Mouse (Mus musculus) embryonic stem cell, embryonic (primary cell): ENCODE results near the gene Cbln4.

Experiments used
- CTCF ChIA-PET, 4 experiments: fragments of 300-600 bp in 2 of 4; fragments of 350-600 bp in 2 of 4; sonication (Branson Sonifier 250); formaldehyde crosslinking; loops; one replicate each; lab custom pipeline; 2022; ENCODE audit warnings: inconsistent platforms in 2 of 4; lab: Charles Lee
- POLR2A ChIA-PET, 4 experiments: fragments of 300-600 bp in 2 of 4; fragments of 350-600 bp in 2 of 4; sonication (Branson Sonifier 250); formaldehyde crosslinking; loops; one replicate each; lab custom pipeline; 2022; ENCODE audit warnings: antibody characterized with exemption in 4 of 4, inconsistent platforms in 1 of 4; lab: Charles Lee

The Cbln4 gene

DNA sequence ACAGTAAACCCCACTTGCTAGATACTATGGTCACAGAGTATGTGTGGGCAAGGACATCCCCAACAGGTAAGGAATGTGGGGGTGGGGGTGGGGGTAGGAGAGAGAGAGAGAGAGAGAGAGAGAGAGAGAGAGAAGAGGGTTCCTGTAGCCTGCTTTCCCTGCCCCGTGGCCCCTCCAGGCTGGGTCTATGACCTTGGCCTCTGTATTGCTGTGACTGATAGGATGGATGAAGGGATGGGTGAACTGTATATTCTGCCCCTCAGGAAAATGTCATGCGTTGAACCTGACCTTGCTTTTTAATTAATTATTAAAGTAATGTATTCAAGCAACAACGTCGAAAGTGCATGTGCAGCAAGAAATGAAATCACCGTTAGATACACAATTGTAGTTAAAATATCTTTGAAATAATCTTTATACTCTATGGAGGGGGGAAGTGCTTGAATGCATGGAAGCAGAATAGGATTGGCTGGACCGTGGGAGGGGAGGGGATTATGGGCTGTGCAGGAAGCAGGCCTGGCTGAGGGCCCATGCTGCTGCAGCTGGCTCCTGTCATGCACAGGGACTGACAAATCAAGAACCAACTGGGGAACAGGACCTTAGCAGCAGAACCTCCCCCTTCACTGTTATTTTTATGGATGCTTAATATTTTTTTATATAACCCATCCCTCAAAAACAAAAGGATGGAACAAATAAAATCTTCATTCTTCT, 46.1 kb downstream of the Cbln4 start:
- ChIA-PET POLR2A (interaction anchor here in 1 of 4 experiments (1.0 kb wide), 1 partner anchor 9 kb away, joined by 4 read pairs; no protein-coding TSS in a partner anchor), CTCF (no interaction called here)

DNA sequence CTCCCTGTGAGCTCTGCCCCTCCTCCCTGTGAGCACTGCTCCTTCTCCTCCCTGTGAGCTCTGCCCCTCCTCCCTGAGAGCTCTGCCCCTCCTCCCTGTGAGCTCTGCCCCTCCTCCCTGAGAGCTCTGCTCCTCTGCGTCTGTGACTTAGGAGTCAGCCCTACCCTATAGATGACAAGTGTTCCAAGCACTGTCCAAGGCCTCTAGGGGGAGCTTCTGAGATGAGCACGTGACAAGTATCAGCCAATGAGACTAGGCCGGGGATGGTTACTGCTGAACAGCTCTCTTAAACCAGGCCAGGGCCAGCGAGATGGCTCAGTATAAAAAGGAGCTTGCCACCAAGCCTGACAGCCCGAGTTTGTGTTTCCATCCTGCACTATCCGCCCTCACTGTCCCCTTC, 48.4 kb downstream of the Cbln4 start:
- POLR2A ChIA-PET = interaction anchor here (0.6 to 1.9 kb wide), 17 partner anchors 9 to 1569 kb away, joined by 3 to 31 read pairs (median 4); partner anchors contain the start of gene Cbln4 (in 3 of the 4)
- CTCF ChIA-PET = interaction anchor here (0.5 to 1.6 kb wide), 31 partner anchors 9 to 1225 kb away, joined by 3 to 12 read pairs (median 5); no protein-coding TSS in a partner anchor

DNA sequence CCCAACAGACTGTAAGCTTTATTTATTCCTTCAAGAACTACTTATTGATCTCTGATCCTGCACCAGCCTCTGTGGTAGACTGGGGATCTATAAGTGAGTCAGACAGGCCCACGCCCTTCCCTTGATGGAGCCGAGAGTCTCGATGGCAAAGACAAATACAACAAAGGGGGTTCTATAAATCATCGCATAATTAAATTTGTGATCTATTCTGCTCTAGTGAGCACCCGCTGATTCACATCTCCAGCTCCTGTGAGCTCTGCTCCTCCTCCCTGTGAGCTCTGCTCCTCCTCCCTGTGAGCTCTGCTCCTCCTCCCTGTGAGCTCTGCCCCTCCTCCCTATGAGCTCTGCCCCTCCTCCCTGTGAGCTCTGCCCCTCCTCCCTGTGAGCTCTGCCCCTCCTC, 49.0 kb downstream of the Cbln4 start:
- CTCF ChIA-PET = interaction anchor here (0.5 to 1.6 kb wide), 25 partner anchors 8 to 1226 kb away, joined by 3 to 12 read pairs (median 5); no protein-coding TSS in a partner anchor
- POLR2A ChIA-PET = interaction anchor here in 3 of 4 experiments (0.8 to 1.9 kb wide), 16 partner anchors 9 to 153 kb away, joined by 3 to 31 read pairs (median 4); partner anchors contain the start of gene Cbln4 (in 3 of the 3)

DNA sequence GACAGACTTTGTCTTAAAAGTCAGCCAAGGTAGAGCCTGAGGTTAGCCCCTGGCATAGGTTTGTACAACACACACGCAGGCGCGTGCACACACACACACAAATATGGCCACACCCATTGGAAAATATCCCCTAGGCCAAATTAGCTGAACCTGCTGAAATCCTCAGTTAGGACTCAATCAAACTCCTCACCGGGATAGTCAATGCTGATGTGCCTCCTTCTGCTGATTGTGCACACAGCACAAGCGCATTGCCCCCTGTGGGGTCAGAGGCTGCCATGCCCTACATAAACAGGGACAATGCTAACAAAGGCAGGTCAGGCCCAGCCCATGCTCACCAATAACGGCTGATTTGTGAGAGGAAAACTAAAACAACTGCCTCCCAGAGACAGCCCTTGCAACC, 56.6 kb downstream of the Cbln4 start:
- ChIA-PET POLR2A (interaction anchor here in 3 of 4 experiments (0.6 to 1.4 kb wide), 9 partner anchors 8 to 935 kb away, joined by 3 to 5 read pairs (median 4); no protein-coding TSS in a partner anchor), CTCF (interaction anchor here in 2 of 4 experiments (1.2 to 2.4 kb wide), 2 partner anchors 8 kb away, joined by 3 to 8 read pairs; no protein-coding TSS in a partner anchor)
